Mouse (Mus musculus) naive thymus-derived CD4-positive, alpha-beta T cell, adult 5 months (primary cell): ENCODE data around the gene Cenpl. TPM values are rescaled to one million over a fixed set of nuclear protein-coding genes. Genes with fewer than 3 reads are reported as not detected.

Experiments
- polyA plus RNA-seq: library from polyadenylated mRNA; unstranded; fragments of 100-300 nt; shearing (Covaris generic); gene quantifications from one replicate; pipeline ENCODE4 v1.2.1, GENCODE M21; 2017

Cenpl gene
- polyA plus RNA-seq, result 43.7 TPM

GRCm38 (mm10) chr1:161070352-161071271, at the start of gene Cenpl, which contains the start of gene Dars2:
Gene Cenpl (plus strand): TSS chr1:161070713.
Gene Dars2 (minus strand): TSS chr1:161070658.

GRCm38 (mm10) chr1:161034435-161035280, 35.9 kb upstream of the Cenpl start, which contains the start of gene Zbtb37:
Gene Zbtb37 (minus strand): TSS chr1:161034849.

GRCm38 (mm10) chr1:161130726-161131664, 60.5 kb downstream of the Cenpl start, which contains the start of gene Klhl20:
Gene Klhl20 (minus strand): TSS chr1:161131511.

Other genes with a start within 250 kb of the Cenpl start
- gene Rc3h1, start 164.3 kb upstream of the Cenpl start, polyA plus RNA-seq, result 32.9 TPM
- gene Serpinc1, start 92.1 kb upstream of the Cenpl start, polyA plus RNA-seq, result 1.1 TPM
- 11.4 TPM for gene Zbtb37, start 35.9 kb upstream of the Cenpl start, polyA plus RNA-seq
- 11.5 TPM for gene Dars2, start 55 bp upstream of the Cenpl start, polyA plus RNA-seq
- 19.6 TPM for gene Klhl20, start 60.8 kb downstream of the Cenpl start, polyA plus RNA-seq
- gene Ankrd45, start 72.0 kb downstream of the Cenpl start, polyA plus RNA-seq, result not detected
- not detected for gene Tex50, start 88.6 kb downstream of the Cenpl start, polyA plus RNA-seq
- 1,237 TPM for gene Prdx6, start 180.5 kb downstream of the Cenpl start, polyA plus RNA-seq